Mouse (Mus musculus): ENCODE data around the gene Nav1. TPM values are rescaled to one million over a fixed set of nuclear protein-coding genes. Genes with fewer than 3 reads are reported as not detected.

Nav1 gene
- polyA plus RNA-seq, 1 experiment from 2014 or later: 1.1 TPM

DNA sequence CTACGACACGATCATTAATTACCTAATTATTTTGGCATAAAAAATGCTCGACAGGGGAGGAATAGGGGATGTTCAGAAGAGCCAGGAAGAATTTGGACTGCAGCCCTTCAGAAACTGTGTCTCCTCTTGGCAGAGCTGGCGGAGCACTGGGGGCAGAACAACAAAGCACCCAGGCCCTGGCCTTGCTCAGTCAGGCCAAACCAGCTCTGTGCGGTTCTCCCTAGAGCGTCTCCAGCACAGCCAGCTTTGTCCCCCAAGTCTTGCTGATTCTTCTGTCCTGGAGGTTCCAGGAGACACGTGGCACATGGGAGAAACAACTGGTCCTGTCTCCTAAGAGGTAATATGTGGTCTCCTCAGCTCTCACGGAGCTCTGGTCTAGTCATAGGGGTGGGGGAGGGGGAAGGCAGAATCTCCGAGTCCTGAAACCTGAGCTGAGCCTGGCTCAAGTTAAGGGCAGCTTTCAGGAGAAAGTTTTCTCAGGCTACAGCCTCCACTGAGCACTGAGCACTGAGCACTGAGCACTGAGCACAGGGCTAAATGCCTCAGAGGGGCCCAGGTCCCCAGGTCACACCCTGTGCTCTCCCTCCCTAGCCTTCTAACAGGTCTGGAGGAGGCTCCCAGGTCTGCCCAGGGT, 43.2 kb downstream of the Nav1 start:
- 62% methylated on average over 9 of the region's 9 CpGs for WGBS (ENCODE audit: insufficient replicate concordance)
- Histone ChIP-seq H3K4me3 (ENCODE audit: low read depth, low read length) (no peak overlapping the region), H3K9me3 (replicated peaks; ENCODE audit: control insufficient read depth, low read length) (no peaks in the 10 kb centered on the region), H3K27ac (ENCODE audit: low read length) (no peak overlapping the region), H3K27me3 (ENCODE audit: control insufficient read depth, insufficient read depth, low read depth, low read length) (no peaks in the 10 kb centered on the region), H3K4me1 (ENCODE audit: control insufficient read depth, low read depth, low read length) (no peaks in the 10 kb centered on the region), H3K4me2 (ENCODE audit: low read depth, low read length) (no peak overlapping the region), H3K9ac (ENCODE audit: low read depth, low read length) (no peak overlapping the region), H3K36me3 (ENCODE audit: control insufficient read depth, insufficient read depth) (no peaks in the 10 kb centered on the region)
- ATAC-seq (ENCODE audit: low read depth): no peak

DNA sequence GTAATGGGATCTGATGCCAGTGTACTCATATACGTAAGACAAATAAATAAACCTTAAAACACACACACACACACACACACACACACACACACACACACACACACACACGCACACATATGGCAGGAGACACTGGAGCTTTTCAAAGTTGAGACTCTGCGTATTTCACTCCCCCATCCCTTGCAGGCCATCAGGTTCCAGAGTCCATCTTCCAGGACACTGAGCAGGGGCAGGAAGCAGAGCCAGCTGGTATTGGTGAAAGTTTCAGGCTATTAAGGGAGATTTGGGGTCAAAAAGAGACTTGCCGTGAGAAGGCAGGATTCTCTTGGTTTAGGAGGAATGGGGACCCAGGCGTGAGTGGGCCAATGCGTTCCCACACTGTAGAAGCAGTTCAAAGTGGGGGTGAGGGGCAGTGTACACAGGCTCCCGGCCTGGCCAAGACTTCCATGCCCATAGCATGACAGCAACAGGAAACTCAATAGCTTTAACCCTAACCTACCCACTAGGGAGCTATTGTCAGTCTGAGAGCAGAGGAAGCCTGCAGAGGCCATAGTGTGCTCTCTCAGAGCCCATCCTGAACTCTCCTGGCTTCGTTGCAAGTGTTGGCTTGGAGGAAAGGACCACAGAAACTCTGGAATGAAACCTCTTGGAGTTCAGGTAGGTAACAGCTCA, 44.0 kb downstream of the Nav1 start:
- no peak overlapping the region for H3K4me3 ChIP-seq (ENCODE audit: low read depth, low read length)

GRCm38 (mm10) chr1:135562115-135562514, 45.0 kb downstream of the Nav1 start:
- Histone ChIP-seq H3K4me2 (ENCODE audit: low read depth, low read length) (no peak overlapping the region), H3K9ac (ENCODE audit: low read depth, low read length) (no peak overlapping the region), H3K27me3 (ENCODE audit: control insufficient read depth, insufficient read depth, low read depth, low read length) (no peaks in the 10 kb centered on the region), H3K4me3 (ENCODE audit: low read depth, low read length) (no peak overlapping the region), H3K4me1 (ENCODE audit: control insufficient read depth, low read depth, low read length) (no peaks in the 10 kb centered on the region), H3K9me3 (replicated peaks; ENCODE audit: control insufficient read depth, low read length) (no peaks in the 10 kb centered on the region), H3K27ac (ENCODE audit: low read length) (no peak overlapping the region), H3K36me3 (ENCODE audit: control insufficient read depth, insufficient read depth) (no peaks in the 10 kb centered on the region)
- WGBS (ENCODE audit: insufficient replicate concordance): 31% methylated on average over 4 of the region's 4 CpGs
- ATAC-seq (ENCODE audit: low read depth): no peak

More for the DNA sequence above, 44.0 kb downstream of the Nav1 start:
- no peaks in the 10 kb centered on the region for H3K4me1 ChIP-seq (ENCODE audit: control insufficient read depth, low read depth, low read length)
- no peaks in the 10 kb centered on the region for H3K27me3 ChIP-seq (ENCODE audit: control insufficient read depth, insufficient read depth, low read depth, low read length)
- no peak overlapping the region for H3K27ac ChIP-seq (ENCODE audit: low read length)
- H3K9me3 ChIP-seq (replicated peaks; ENCODE audit: control insufficient read depth, low read length): no peaks in the 10 kb centered on the region
- no peak for ATAC-seq (ENCODE audit: low read depth)
- H3K36me3 ChIP-seq (ENCODE audit: control insufficient read depth, insufficient read depth): no peaks in the 10 kb centered on the region
- H3K9ac ChIP-seq (ENCODE audit: low read depth, low read length): no peak overlapping the region
- H3K4me2 ChIP-seq (ENCODE audit: low read depth, low read length): no peak overlapping the region
- 54% methylated on average over 8 of the region's 8 CpGs for WGBS (ENCODE audit: insufficient replicate concordance)

DNA sequence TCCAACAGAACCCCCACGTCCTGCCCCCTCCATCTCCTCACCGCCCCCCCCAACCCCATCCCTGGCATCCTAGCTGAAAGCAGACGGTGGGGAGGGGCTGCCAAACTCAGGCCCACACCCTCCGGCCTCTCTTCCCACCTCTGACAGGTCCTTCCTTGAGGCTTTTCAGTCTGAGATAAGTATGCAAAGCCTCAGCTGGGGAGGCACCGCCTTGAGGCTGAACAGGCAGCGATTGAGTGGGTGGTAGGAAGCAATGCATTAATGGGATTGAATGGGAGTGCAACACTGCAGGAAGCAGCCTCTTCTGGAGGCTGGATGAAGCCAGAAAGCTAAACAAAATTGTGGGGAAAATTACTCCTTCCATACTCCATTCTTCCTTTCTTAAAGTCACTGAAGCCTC, 45.8 kb downstream of the Nav1 start:
- H3K4me2 ChIP-seq (ENCODE audit: low read depth, low read length): no peak overlapping the region
- H3K4me1 ChIP-seq (ENCODE audit: control insufficient read depth, low read depth, low read length): no peaks in the 10 kb centered on the region
- WGBS (ENCODE audit: insufficient replicate concordance): 41% methylated on average over 6 of the region's 6 CpGs

DNA sequence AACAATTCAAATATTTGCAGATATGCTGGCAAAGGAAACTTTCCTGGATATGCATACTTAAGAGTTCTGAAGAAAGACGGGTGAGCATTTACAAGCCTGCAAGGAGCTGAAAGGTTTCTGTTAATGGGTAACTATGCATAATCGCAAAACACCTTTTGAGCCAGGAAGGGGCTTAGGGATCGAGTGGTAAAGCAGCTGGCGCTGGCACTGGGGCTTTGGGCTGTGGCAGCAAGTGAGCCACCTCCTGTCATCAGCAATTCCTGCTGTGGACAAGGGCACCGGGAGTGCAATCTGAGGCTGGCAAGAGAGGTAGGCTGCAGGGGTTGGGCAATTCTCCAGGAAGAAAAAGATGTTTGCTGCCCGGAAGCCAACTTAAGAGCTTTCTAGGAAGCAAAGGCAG, 49.1 kb downstream of the Nav1 start:
- Histone ChIP-seq H3K9ac (ENCODE audit: low read depth, low read length) (no peak overlapping the region), H3K4me2 (ENCODE audit: low read depth, low read length) (no peak overlapping the region), H3K27ac (ENCODE audit: low read length) (no peak overlapping the region), H3K36me3 (ENCODE audit: control insufficient read depth, insufficient read depth) (no peaks in the 10 kb centered on the region), H3K4me1 (ENCODE audit: control insufficient read depth, low read depth, low read length) (no peaks in the 10 kb centered on the region), H3K27me3 (ENCODE audit: control insufficient read depth, insufficient read depth, low read depth, low read length) (no peaks in the 10 kb centered on the region), H3K9me3 (replicated peaks; ENCODE audit: control insufficient read depth, low read length) (no peaks in the 10 kb centered on the region), H3K4me3 (ENCODE audit: low read depth, low read length) (no peak overlapping the region)
- WGBS (ENCODE audit: insufficient replicate concordance): 53% methylated on average over 6 of the region's 6 CpGs
- no peak for ATAC-seq (ENCODE audit: low read depth)

More for the DNA sequence above, 45.8 kb downstream of the Nav1 start:
- Histone ChIP-seq H3K36me3 (ENCODE audit: control insufficient read depth, insufficient read depth) (no peaks in the 10 kb centered on the region), H3K27me3 (ENCODE audit: control insufficient read depth, insufficient read depth, low read depth, low read length) (no peaks in the 10 kb centered on the region), H3K4me3 (ENCODE audit: low read depth, low read length) (no peak overlapping the region), H3K9me3 (replicated peaks; ENCODE audit: control insufficient read depth, low read length) (no peaks in the 10 kb centered on the region), H3K9ac (ENCODE audit: low read depth, low read length) (no peak overlapping the region), H3K27ac (ENCODE audit: low read length) (no peak overlapping the region)
- ATAC-seq (ENCODE audit: low read depth): no peak

DNA sequence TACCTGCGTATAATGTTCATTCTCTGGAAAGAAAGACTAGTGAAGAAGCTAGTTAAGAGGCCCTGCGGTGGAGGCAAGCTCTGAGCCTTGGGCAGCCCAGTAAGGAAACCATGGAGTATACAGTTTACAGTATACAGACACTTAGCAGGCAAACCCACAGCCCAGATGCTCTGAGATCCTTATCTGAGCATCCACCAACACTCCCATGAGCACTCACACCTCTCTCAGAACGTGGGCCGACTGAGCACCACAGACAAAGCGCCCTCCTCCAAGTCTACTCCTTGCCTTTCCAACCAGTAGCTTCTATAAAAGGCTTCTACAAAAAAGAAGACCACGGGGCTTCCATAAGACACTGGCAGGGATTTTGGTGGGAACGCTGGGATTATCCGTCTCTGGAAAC, 51.2 kb downstream of the Nav1 start:
- Histone ChIP-seq H3K4me3 (ENCODE audit: low read depth, low read length) (no peak overlapping the region), H3K9ac (ENCODE audit: low read depth, low read length) (no peak overlapping the region), H3K27ac (ENCODE audit: low read length) (no peak overlapping the region), H3K4me2 (ENCODE audit: low read depth, low read length) (no peak overlapping the region), H3K9me3 (replicated peaks; ENCODE audit: control insufficient read depth, low read length) (no peaks in the 10 kb centered on the region), H3K36me3 (ENCODE audit: control insufficient read depth, insufficient read depth) (no peaks in the 10 kb centered on the region), H3K4me1 (ENCODE audit: control insufficient read depth, low read depth, low read length) (no peaks in the 10 kb centered on the region), H3K27me3 (ENCODE audit: control insufficient read depth, insufficient read depth, low read depth, low read length) (no peaks in the 10 kb centered on the region)
- WGBS (ENCODE audit: insufficient replicate concordance): 62% methylated on average over 8 of the region's 8 CpGs
- ATAC-seq (ENCODE audit: low read depth): no peak

- WGBS (ENCODE audit: insufficient replicate concordance): 19% methylated on average over 17 of the region's 17 CpGs
- ATAC-seq (ENCODE audit: low read depth): no peak
- Histone ChIP-seq H3K27me3 (ENCODE audit: control insufficient read depth, insufficient read depth, low read depth, low read length) (no peaks in the 10 kb centered on the region), H3K4me1 (ENCODE audit: control insufficient read depth, low read depth, low read length) (no peaks in the 10 kb centered on the region), H3K4me3 (ENCODE audit: low read depth, low read length) (no peak overlapping the region), H3K9me3 (replicated peaks; ENCODE audit: control insufficient read depth, low read length) (no peaks in the 10 kb centered on the region), H3K9ac (ENCODE audit: low read depth, low read length) (no peak overlapping the region), H3K36me3 (ENCODE audit: control insufficient read depth, insufficient read depth) (no peaks in the 10 kb centered on the region), H3K4me2 (ENCODE audit: low read depth, low read length) (no peak overlapping the region), H3K27ac (ENCODE audit: low read length) (no peak overlapping the region)
These were observed 52.3 kb downstream of the Nav1 start for GRCm38 (mm10) chr1:135554632-135555260.

GRCm38 (mm10) chr1:135553615-135554014, 53.5 kb downstream of the Nav1 start:
- no peak for ATAC-seq (ENCODE audit: low read depth)
- WGBS (ENCODE audit: insufficient replicate concordance): 62% methylated on average over 4 of the region's 4 CpGs
- no peak overlapping the region for H3K4me2 ChIP-seq (ENCODE audit: low read depth, low read length)

GRCm38 (mm10) chr1:135553154-135553553, 53.9 kb downstream of the Nav1 start:
- WGBS (ENCODE audit: insufficient replicate concordance): 47% methylated on average over 4 of the region's 4 CpGs
- H3K36me3 ChIP-seq (ENCODE audit: control insufficient read depth, insufficient read depth): no peaks in the 10 kb centered on the region

More at GRCm38 (mm10) chr1:135553615-135554014, 53.5 kb downstream of the Nav1 start:
- no peak overlapping the region for H3K27ac ChIP-seq (ENCODE audit: low read length)
- H3K9ac ChIP-seq (ENCODE audit: low read depth, low read length): no peak overlapping the region
- no peak overlapping the region for H3K4me3 ChIP-seq (ENCODE audit: low read depth, low read length)
- H3K27me3 ChIP-seq (ENCODE audit: control insufficient read depth, insufficient read depth, low read depth, low read length): no peaks in the 10 kb centered on the region
- H3K4me1 ChIP-seq (ENCODE audit: control insufficient read depth, low read depth, low read length): no peaks in the 10 kb centered on the region
- H3K9me3 ChIP-seq (replicated peaks; ENCODE audit: control insufficient read depth, low read length): no peaks in the 10 kb centered on the region
- no peaks in the 10 kb centered on the region for H3K36me3 ChIP-seq (ENCODE audit: control insufficient read depth, insufficient read depth)

More at GRCm38 (mm10) chr1:135553154-135553553, 53.9 kb downstream of the Nav1 start:
- no peak overlapping the region for H3K4me3 ChIP-seq (ENCODE audit: low read depth, low read length)
- H3K27ac ChIP-seq (ENCODE audit: low read length): no peak overlapping the region
- no peaks in the 10 kb centered on the region for H3K4me1 ChIP-seq (ENCODE audit: control insufficient read depth, low read depth, low read length)
- H3K9ac ChIP-seq (ENCODE audit: low read depth, low read length): no peak overlapping the region
- H3K27me3 ChIP-seq (ENCODE audit: control insufficient read depth, insufficient read depth, low read depth, low read length): no peaks in the 10 kb centered on the region
- H3K9me3 ChIP-seq (replicated peaks; ENCODE audit: control insufficient read depth, low read length): no peaks in the 10 kb centered on the region
- no peak overlapping the region for H3K4me2 ChIP-seq (ENCODE audit: low read depth, low read length)
- ATAC-seq (ENCODE audit: low read depth): no peak
